Mouse (Mus musculus): Measurements from ENCODE around the gene Asb6. TPM values are rescaled to one million over a fixed set of nuclear protein-coding genes. Genes with fewer than 3 reads are reported as not detected.

The Asb6 gene
- polyA plus RNA-seq (2012; ENCODE audit: low replicate concordance): 32.8 and 58.8 TPM in 2 replicates

DNA sequence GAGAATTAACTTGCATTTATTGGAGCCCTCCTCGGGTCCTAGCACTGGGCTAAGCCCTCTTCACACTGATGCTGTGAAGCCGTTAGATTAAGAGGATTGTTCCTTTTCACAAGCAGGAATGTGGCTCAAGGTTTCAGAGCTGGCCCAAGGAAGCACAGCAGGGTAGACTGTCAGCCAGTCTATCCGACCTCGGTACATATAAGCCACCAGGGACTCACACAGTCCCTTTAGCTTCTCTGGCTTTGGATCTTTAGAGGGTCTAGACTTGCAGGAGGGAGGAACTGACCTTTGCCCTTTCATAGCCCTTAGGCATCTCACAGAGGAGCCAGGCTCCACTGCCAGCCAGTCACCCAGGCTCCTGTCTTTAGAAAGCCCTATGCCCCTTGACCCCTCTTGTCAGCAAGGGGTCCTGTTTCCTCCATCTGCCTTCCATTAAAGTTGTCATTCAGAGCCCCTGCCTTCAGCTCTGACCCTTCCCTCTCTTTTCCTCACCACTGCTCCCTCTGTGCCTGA lies at the start of gene Asb6:
Gene Asb6, minus strand, starts transcription at position 51 of the 513 bp plus-strand sequence.

DNA sequence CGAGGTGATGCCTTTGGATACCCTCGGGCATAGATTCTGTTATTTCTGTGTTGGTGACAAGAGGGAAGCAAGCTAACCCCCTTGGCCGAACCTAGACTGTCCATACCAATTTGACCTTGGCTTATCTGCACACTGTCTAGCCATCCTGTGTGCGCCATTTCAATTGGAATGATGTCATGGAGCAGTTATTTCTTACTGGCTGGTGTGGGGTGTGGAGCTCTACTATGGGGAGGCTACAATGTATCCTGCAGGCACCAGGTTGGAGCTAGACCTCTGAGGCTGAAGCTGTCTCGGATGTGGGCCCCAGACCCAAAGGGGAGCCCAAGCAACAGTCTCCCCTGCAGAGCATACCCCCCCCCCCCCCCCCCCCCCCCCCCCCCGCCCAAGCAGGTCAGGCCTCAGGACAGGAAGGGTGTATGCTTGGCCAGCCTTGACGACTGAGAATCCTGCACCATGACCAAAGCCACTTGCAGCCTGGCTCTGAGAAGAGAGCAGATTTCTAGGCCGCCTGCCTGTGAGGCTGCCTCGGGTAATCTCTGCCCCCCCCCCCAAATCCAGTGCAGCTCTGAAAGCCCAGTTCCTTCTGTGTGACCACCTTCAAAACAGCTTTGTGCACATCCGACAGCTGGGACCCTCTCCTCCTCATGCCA lies 4.4 kb upstream of the Asb6 start, which contains the start of gene Prrx2:
Gene Prrx2, plus strand, starts transcription at position 600 of the 650 bp plus-strand sequence.

DNA sequence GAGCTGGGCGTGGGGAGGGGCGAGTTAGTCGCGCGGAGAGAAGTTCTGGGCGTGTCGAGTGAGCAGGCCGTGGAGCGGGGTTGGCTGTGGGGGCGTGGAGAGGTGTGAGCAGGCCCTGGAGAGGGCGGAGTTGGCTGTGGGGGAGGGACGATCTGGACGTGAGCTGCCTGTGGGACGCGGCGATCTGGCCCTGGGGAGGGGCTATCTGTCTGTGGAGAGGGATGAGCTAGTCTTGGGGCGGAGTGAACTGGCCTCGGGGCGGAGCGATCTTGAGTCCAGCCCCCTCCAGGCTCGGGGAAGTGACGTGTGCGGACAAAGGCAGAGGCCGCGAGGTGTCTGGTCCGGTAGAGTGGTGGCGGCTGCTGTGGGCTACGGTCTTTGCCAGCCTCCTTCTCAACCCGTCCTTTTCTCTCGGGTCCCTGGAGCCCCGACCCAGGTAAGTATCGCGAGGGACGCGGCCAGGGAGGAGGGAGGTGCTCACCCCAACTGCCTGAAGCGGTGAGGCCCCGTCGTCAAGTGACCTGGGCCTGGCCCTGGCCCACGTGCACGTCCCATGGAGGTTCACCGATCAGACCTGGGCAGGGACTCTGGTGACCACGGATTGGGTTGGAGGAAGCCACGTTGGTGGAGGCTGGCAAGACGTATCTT lies 22.4 kb downstream of the Asb6 start, which contains the start of gene Ntmt1:
Gene Ntmt1, plus strand, starts transcription at position 179 of the 648 bp plus-strand sequence.

DNA sequence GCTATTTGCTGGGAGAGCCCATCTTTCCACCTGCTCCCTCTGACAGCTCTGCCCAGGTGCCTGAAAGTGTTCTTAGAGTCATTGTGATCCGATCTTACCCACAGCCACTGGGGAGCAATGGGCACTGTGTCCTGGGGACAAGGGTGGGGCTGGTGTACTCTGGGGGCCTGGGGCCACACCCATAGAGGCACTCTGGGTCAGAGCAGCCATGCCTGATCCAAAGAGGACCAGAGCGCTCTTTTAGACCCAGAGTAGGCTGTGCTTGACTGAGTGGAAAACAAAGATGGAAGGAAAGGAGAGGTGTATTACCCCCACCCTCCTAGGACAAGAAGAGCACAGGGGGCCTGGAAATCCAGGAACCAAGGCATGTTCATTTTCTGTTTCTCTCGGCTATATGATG lies 26.5 kb downstream of the Asb6 start, which contains the start of gene 1700001O22Rik:
Gene 1700001O22Rik, minus strand, starts transcription at position 58 of the 400 bp plus-strand sequence.

Other genes starting within 250 kb of the Asb6 start
- 0.87 and 1.2 TPM in 2 replicates for gene Cstad, start 235.3 kb downstream of the Asb6 start, polyA plus RNA-seq (2012; ENCODE audit: low replicate concordance)
- gene 1700001O22Rik, start 26.7 kb downstream of the Asb6 start, polyA plus RNA-seq (2012; ENCODE audit: low replicate concordance): 1.5 and 4.6 TPM in 2 replicates
- 17.3 and 19.7 TPM in 2 replicates for gene Ntmt1, start 22.5 kb downstream of the Asb6 start, polyA plus RNA-seq (2012; ENCODE audit: low replicate concordance)
- gene Prrx2, start 4.6 kb upstream of the Asb6 start, polyA plus RNA-seq (2012; ENCODE audit: low replicate concordance): 0.46 TPM in 1 of 2 replicates, not detected in the other
- gene Ptges, start 99.5 kb upstream of the Asb6 start, polyA plus RNA-seq (2012; ENCODE audit: low replicate concordance): 0.08 and 0.82 TPM in 2 replicates
- gene Tor1b, start 122.6 kb upstream of the Asb6 start, polyA plus RNA-seq (2012; ENCODE audit: low replicate concordance): 24.2 and 45.0 TPM in 2 replicates
- gene Tor1a, start 137.6 kb upstream of the Asb6 start, polyA plus RNA-seq (2012; ENCODE audit: low replicate concordance): 104 and 174 TPM in 2 replicates
- 7.9 and 25.7 TPM in 2 replicates for gene BC005624, start 151.9 kb upstream of the Asb6 start, polyA plus RNA-seq (2012; ENCODE audit: low replicate concordance)
- gene Usp20, start 151.9 kb upstream of the Asb6 start, polyA plus RNA-seq (2012; ENCODE audit: low replicate concordance): 9.3 and 25.8 TPM in 2 replicates